Mouse (Mus musculus): ENCODE measurements around the gene Ptprn2. TPM values are rescaled to one million over a fixed set of nuclear protein-coding genes. Genes with fewer than 3 reads are reported as not detected.

Ptprn2 gene
- total RNA-seq, 2 experiments from 2014 or later, result not detected

- no peak for DNase-seq
- Histone ChIP-seq H3K4me3 (no peak overlapping the region), H3K27ac (no peak overlapping the region)
- intact Hi-C loops (cut with DNase I), result no loop called here
- TF ChIP-seq CTCF (IDR thresholded peaks at IDR 0.05), result no peak
Measured at GRCm38 (mm10) chr12:117162180-117162579, 676.7 kb downstream of the Ptprn2 start.

GRCm38 (mm10) chr12:117163789-117164188 lies 678.3 kb downstream of the Ptprn2 start:
- no peak for DNase-seq
- Histone ChIP-seq H3K4me3 (no peak overlapping the region), H3K27ac (no peak overlapping the region)
- TF ChIP-seq CTCF (IDR thresholded peaks at IDR 0.05), result no peak
- intact Hi-C loops (cut with DNase I), result no loop called here

GRCm38 (mm10) chr12:117166266-117166665 lies 680.7 kb downstream of the Ptprn2 start:
- TF ChIP-seq CTCF (IDR thresholded peaks at IDR 0.05), result no peak
- no peak overlapping the region for H3K27ac ChIP-seq
- intact Hi-C loops (cut with DNase I), result no loop called here
- no peak for DNase-seq
- no peak overlapping the region for H3K4me3 ChIP-seq

- Histone ChIP-seq H3K4me3 (no peak overlapping the region), H3K27ac (no peak overlapping the region)
- intact Hi-C loops (cut with DNase I), result no loop called here
- DNase-seq, result no peak
- TF ChIP-seq CTCF (IDR thresholded peaks at IDR 0.05), result no peak
Measured at GRCm38 (mm10) chr12:117169670-117170069, 684.1 kb downstream of the Ptprn2 start.

- intact Hi-C loops (cut with DNase I), result no loop called here
- H3K27ac ChIP-seq, result no peak overlapping the region
- H3K4me3 ChIP-seq, result no peak overlapping the region
- DNase-seq, result no peak
- TF ChIP-seq CTCF (IDR thresholded peaks at IDR 0.05), result no peak
Measured at GRCm38 (mm10) chr12:117172529-117172884, 687.0 kb downstream of the Ptprn2 start.

GRCm38 (mm10) chr12:117172885-117173529 lies 687.5 kb downstream of the Ptprn2 start:
- Histone ChIP-seq H3K27ac (no peak overlapping the region), H3K4me3 (no peak overlapping the region)
- DNase-seq, result no peak
- intact Hi-C loops (cut with DNase I), result no loop called here
- TF ChIP-seq CTCF (IDR thresholded peaks at IDR 0.05), result no peak

- Histone ChIP-seq H3K27ac (no peak overlapping the region), H3K4me3 (no peak overlapping the region)
- intact Hi-C loops (cut with DNase I), result no loop called here
- no peak for DNase-seq
- no peak for TF ChIP-seq CTCF (IDR thresholded peaks at IDR 0.05)
Measured at GRCm38 (mm10) chr12:117174189-117174588, 688.7 kb downstream of the Ptprn2 start.

- H3K27ac ChIP-seq, result no peak overlapping the region
- TF ChIP-seq CTCF (IDR thresholded peaks at IDR 0.05), result no peak
- intact Hi-C loops (cut with DNase I), result no loop called here
- DNase-seq, result no peak
- H3K4me3 ChIP-seq, result no peak overlapping the region
Measured at GRCm38 (mm10) chr12:117175072-117175681, 689.7 kb downstream of the Ptprn2 start.

GRCm38 (mm10) chr12:117176259-117176823 lies 690.8 kb downstream of the Ptprn2 start:
- Histone ChIP-seq H3K4me3 (no peak overlapping the region), H3K27ac (no peak overlapping the region)
- no peak for DNase-seq
- intact Hi-C loops (cut with DNase I), result no loop called here
- TF ChIP-seq CTCF (IDR thresholded peaks at IDR 0.05), result no peak

- intact Hi-C loops (cut with DNase I), result no loop called here
- DNase-seq, result no peak
- Histone ChIP-seq H3K4me3 (no peak overlapping the region), H3K27ac (no peak overlapping the region)
- TF ChIP-seq CTCF (IDR thresholded peaks at IDR 0.05), result no peak
Measured at GRCm38 (mm10) chr12:117187167-117187566, 701.6 kb downstream of the Ptprn2 start.

- no peak for TF ChIP-seq CTCF (IDR thresholded peaks at IDR 0.05)
- no peak overlapping the region for H3K4me3 ChIP-seq
- DNase-seq, result no peak
- H3K27ac ChIP-seq, result no peak overlapping the region
- intact Hi-C loops (cut with DNase I), result no loop called here
Measured at GRCm38 (mm10) chr12:117192001-117192400, 706.5 kb downstream of the Ptprn2 start.

GRCm38 (mm10) chr12:117196721-117197425 lies 711.4 kb downstream of the Ptprn2 start:
- intact Hi-C loops (cut with DNase I), result no loop called here
- Histone ChIP-seq H3K27ac (no peak overlapping the region), H3K4me3 (no peak overlapping the region)
- no peak for TF ChIP-seq CTCF (IDR thresholded peaks at IDR 0.05)
- no peak for DNase-seq

- H3K27ac ChIP-seq, result no peak overlapping the region
- no peak overlapping the region for H3K4me3 ChIP-seq
- intact Hi-C loops (cut with DNase I), result no loop called here
Measured at GRCm38 (mm10) chr12:117198093-117198492, 712.6 kb downstream of the Ptprn2 start.

More at GRCm38 (mm10) chr12:117198093-117198492, 712.6 kb downstream of the Ptprn2 start:
- no peak for DNase-seq
- TF ChIP-seq CTCF (IDR thresholded peaks at IDR 0.05), result no peak

All from gastrocnemius, adult 2 months (tissue).